Mouse (Mus musculus) lung, adult 18-20 months (tissue): Measurements from ENCODE around the gene Hoxb5.
A peak's percentile ranks its signal among the peaks of the same experiment; 100 is the strongest.

Experiments
- DNase-seq, 2 experiments: peaks; one replicate each; pipeline ENCODE4 v3.0.0; 2022; ENCODE audit warnings: mixed read lengths in 2 of 2

Gene Hoxb5

DNA sequence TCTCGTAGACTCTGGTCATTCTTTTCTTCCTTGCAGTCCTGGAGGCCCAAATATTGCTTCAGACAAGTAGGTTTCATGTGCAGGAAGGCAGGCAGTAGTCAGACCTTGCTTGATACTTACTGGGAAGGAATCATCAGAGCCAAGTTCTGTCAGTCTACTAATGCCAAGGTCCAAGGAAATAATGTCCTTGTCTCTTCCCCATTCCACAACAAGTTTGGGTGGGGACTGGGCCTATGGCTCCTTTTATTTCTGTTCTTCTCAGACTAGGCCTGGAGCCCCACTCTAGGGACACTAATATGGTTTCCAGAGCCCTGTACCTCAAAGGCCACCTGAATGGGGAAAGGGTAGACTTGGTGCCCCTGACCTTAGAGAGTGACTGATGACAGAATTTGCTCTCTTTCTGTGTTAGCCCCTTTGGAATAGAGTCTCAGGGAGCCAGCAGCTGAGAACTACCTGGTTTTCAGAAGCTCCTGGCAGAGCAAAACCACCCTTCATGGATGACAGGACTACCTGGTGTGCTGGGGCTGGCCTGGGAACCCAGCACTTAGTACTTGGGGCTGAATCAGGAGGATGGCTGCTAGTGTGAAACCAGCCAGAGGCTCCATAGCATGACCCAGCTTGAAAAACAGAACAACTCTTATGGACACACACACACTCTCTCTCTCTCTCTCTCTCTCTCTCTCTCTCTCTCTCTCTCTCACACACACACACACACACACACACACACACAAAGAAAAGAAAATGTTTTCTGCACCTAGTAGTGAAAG lies 14.5 kb upstream of the Hoxb5 start:
- DNase-seq: no peak

DNA sequence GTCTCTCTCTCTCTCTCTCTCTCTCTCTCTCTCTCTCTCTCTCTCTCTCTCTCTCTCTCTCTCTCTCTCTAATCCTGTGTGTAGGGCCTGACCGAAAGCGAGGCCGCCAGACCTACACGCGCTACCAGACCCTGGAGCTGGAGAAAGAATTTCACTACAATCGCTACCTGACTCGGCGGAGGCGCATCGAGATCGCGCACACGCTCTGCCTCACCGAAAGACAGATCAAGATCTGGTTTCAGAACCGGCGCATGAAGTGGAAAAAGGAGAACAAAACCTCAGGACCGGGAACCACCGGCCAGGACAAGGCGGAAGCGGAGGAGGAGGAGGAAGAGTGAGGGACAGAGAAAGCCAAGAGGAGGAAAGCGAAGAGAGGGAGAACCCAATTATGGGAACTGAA lies 13.8 kb upstream of the Hoxb5 start:
- no peak for DNase-seq

DNA sequence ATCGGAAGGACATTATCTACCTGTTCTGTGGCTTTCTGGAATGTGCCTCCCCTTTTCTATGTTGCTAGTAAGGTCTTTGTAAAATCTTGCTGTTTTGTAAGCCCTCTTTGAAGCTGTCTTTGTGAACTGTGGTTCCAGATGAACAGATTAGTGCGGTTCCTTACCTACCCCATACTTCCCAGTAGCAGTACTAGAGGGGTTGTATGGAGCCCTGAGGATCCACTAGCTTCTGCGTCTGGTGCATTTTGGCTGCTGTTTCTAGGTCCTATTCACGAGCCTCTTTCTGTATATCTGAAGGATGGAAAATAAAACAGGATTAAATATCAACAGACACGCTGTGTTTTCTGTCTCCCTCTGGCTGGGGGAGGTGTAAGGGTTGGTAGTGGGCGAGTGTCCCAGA lies 13.3 kb upstream of the Hoxb5 start:
- DNase-seq: no peak

DNA sequence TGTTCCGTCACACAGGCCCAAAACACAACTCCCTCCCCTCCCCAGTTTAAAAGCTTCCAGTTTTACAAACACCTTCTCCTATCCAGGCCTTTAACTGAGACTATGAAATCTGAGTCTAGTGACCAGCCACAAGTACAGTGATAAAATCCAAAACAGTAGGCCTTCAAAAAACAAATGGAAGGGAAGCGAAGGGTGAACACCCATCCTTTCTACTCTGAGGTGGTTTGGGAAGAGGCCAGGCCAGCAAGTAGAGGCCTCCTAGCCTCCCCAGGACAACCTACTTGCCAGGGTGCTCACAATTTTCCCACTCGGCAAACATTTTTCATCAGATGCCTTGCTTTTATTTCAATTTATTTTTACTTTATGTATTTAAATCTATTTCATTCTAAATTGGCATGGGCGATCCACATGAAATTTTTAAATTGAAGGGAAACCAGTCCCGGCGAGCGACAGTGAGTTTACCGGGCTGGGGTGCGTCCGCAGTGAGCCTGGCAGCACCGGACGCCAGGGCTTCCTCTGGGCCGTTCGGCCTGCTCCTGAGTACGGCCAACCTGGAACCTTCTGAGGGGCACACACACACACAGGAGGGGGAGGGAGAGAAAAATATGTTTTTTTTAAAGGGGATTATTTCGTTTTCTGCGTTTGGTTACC lies 12.3 kb upstream of the Hoxb5 start:
- no peak for DNase-seq

DNA sequence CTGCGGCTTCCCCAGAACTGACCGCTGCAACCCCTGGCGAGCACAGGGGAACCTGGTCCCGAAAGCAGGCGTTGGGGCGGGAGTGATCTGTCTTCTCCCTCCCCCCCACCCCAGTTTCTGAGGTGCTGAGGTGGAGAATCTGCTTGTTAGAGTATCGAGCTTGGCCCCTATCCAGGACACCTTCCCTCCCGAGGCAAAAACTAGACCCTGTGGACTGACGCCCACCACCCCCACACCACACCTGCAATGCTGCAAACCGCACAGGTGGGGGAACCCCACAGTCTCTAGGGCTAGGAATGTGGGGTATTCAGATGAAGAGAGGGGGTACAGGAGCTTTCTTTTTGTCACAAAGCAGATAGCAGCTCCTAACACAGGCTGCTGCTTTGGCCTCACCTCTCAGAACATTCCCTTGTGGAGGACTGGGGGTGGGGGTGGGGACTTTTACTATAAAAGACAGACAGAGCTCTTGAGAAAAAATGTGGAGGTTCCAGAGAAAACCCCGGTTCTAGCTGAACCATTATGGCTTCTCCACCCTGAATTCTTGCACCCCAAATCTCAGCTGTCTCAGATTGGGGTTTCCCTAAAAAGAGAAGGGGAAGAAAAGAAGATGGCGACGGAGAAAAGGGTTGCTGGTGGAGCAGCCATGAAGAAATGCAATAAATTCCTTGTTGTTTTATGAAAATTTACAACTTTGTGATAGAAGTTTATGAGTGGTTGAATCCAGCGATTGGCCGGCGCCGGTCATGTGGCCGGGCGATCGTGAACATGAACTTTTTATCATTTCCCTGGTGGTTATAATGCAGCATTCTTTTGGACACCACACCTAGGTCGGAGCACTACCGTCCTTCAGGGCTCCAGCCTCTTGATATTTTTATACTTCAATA lies 11.2 kb upstream of the Hoxb5 start, which contains the start of gene Hoxb6:
Gene Hoxb6, plus strand, starts transcription at position 796 of the 884 bp plus-strand sequence.
- DNase-seq: no peak

DNA sequence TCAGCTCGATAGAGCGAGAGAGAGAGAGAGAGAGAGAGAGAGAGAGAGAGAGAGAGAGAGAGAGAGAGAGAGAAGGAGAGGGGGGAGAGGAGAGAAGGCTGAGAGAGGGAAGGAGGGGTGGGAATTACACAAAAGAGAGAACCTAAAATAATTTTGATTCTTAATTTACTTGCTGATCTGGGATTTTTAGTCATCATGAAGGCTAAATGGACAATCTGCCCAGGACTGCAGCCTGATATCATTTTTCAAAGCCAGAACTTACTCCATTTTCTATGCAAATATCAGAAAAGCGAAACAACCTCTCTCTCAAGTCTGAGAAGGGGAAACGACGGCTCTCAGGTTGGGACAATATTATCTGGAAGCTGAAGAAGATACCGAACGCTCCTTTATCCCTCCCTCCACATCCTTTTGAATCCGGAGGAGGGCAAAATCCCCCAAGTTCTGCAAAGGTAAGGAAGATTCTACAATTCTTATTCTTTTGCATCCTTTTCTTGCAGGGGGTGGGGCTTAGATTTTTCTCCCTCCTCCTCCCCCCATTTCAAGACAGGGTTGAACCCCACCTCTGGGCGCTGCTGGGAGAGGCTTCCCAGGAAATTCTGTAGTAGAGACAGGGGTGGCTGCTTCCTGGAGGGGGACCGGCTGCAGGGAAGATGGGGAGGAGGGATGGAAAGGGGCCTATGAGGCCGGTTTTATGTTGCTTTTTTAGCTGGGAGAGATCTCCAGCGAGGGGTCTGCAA lies 10.4 kb upstream of the Hoxb5 start:
- DNase-seq: no peak

DNA sequence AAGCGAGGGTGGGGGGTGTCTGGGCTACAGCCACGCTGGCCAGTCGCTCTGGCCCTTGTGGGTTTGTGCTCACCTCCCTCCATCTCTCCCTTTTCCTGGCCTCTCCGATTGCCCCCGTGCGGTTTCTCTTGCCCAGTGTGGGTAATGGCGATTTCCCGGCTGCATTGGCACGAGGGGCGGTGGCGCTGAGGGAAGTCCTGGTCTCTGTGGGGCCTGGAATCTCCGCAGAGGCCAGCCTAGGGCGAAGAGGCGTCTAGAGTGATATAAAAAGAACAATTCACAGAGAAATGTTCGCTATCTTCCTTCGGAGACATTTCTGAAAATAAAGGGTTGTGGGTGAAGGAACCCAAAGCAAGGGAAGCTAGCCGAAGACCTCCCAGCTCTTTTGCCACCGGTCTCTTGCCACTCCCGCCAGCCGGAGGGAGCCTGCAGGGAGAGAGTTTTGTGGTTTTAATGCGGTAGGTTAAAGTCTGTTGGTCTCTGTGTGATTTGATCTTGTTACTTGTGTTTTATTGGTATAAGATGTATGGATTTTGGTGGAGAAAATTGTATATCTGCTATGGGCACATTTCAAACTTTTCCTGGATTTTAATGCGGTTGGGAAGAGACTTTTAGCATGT lies 9.7 kb upstream of the Hoxb5 start:
- DNase-seq: no peak

DNA sequence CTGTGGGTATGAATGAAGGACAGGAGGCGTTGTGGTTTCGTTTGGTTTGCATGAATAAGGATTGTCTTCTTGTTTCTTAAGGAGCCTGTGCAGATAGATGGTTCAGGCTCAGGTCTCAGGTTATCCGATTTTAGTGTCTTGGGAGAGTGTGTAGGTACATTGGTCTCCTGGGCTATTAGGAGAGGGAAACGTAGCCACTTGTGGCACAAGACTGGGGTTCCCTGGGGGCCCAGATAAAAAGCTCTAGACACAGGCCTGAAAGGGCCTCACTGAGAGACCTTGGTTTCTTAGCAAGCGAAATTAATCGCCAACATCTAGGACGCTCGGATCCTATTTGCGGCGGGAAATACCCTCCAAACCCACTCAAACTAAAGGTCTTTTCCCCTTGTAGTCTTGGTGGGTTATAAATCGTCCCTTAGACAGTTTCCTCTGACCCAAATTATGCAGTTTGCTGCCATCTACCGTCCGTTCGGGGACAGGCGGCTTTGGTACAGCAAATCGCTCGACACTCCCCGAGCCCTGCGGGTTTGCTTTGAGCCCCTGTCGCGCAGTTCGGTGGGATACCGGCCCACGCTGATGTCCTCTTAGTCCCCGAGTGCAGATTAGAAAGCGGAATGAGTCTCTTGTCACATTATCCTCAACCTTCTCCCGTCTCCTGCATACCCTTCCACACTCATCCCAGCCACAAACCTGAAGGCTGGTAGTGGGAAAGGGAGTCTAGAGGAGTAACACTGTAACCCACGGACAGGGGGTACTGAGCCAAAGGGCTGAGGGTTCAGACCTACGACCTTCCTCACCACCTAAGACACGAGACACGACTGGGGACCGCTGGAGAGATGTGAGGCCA lies 8.7 kb upstream of the Hoxb5 start:
- peak; percentile 65 to 76 for DNase-seq

DNA sequence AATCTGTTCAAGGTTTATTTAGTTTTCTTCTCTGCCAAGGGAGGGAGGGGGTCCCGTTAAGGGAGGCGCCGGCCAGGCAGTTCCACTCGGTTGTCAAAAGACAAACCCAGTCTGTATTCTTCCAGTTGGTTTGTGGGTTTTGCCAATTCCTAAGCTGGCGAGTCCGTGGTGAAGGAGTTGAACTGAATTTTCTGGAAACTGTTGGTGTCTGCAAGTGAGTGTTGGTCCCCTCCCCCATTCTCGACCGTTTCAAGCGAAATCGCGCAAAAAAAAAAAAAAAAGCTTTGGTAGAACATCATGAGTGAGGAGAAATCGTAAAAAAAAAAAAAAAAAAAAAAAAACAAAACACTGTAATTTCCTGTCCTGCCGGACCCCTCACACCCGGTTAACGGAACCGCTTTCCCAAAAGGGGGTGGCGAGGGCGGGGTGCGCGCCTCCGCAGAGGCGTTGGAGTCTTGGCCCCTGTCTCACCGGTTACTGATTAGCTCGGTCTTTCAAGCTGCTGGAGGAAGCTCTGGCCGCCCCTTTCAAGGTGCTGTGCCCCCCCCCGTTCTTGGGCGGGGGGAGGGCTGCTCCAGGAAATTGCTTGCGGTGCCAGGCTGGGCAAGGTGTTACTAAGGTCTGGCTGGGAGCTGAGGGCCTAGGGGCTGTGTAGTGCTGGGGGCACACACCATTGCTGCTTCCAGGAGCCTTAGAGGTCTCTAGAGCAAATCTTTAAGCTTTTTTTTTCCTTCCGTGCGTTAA lies 7.9 kb upstream of the Hoxb5 start:
- no peak for DNase-seq

DNA sequence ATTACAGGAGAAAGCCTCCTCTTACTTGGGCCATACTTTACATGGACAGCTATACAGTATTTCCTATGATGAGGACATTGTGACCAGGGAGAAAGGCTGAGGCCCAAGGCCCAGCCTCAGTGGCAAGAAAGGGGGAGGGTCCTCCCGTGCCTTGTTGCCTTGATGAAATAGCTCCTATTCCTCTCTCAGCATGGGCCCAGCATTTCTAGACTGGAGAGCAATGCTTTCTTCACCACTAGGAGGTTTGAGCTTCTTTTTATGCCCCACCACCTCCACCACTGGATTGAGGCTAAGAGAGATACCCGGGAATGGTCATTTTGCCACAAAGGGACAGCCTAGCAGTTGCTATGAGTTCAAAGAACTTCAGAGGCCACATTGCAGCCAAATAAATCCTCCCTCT lies 6.1 kb upstream of the Hoxb5 start:
- no peak for DNase-seq

DNA sequence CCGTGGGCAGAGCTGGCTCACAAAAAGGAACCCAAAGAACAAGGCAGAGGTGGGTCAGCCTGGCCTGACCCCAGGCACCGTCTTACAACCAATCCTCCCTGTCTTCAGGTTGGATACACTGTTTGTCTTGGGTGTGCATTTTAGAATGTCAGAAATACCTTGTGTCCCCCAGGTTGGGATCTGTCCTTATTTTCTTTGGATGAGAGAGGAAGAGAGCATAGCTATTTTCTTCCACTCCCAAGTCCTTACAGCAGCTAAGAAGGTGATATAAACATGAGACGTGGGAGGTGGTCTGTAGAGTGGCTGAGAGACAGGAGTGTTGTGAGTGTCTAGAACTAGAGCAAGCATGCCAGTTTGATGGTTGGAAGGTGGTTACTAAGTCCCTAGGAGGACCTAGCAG lies 5.7 kb upstream of the Hoxb5 start:
- no peak for DNase-seq

DNA sequence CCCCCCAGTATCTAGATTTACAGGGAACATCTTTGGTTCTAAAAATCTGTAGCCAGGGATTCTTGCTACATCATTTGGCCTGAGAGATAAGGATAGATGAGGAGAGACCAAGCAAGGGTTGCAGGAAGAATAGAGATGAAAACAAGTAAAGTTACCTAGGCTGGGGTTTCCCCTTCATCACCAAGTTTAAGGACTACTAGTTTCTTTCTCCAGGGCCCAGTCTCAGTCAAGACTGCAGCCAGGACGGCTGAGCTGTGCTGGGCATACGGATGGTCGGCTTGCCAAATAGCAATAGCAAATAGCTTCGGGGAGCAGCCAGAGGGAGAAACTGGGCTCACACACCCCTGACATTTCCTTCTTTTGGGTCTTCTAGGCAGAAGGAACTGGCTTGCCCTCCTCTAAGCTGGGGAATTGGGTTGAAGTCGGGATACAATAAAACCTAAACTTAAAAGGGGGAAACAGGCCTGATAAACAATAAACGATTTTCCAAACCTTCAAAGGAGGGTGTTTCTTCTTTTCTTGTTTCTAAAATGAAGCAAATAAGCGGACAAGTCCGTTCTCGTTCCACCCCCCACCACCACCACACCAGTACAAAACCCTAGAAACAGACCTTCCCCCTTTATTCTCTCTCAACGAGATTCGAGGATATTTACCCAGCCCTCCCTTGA lies 5.0 kb upstream of the Hoxb5 start:
- DNase-seq: no peak

DNA sequence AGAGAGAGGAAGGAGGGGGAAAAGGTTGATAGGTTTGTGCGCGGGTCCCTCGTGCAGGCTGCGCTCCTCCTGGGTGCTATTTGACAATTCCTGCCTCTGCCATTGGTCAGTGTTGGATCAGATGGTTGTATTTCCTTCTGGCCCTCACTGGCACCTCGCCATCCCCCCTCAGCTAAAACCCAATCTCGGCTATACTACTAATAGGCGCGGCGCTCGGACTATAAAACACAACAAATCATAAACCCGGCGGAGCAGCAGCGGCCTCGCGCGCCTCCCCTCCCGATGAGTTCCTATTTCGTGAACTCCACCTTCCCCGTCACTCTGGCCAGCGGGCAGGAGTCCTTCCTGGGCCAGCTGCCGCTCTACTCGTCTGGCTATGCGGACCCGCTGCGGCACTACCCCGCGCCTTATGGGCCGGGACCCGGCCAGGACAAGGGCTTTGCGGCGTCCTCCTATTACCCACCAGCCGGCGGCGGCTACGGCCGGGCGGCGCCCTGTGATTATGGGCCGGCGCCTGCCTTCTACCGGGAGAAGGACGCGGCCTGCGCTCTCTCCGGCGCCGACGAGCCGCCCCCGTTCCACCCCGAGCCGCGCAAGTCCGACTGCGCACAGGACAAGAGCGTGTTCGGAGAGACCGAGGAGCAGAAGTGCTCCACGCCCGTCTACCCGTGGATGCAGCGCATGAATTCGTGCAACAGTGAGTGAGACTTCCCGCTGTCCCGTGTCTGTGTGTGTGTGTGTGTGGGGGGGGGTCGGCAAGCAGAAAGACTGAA lies 4.1 kb upstream of the Hoxb5 start:
- DNase-seq: peak in 1 of 2 experiments; percentile 30

DNA sequence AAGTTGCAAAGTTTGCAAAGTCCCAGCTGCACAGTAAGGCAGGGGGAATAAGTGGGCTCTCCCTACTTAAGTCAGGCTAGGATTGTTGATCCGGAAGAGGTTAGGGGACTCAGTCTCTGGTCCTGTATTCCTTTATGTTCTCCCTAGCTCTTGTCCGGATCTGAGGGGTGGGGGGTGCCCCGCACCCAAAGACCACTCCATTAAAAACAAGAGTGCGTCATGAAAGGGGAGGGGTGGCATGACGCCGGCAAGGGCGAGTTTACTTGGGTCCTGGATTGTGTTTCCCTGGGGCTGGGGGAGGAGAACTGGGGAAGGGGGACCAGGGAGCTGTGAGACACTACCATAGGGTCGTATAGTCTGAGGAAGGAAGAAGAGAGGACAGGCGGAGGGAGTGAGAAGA lies 3.4 kb upstream of the Hoxb5 start:
- no peak for DNase-seq

DNA sequence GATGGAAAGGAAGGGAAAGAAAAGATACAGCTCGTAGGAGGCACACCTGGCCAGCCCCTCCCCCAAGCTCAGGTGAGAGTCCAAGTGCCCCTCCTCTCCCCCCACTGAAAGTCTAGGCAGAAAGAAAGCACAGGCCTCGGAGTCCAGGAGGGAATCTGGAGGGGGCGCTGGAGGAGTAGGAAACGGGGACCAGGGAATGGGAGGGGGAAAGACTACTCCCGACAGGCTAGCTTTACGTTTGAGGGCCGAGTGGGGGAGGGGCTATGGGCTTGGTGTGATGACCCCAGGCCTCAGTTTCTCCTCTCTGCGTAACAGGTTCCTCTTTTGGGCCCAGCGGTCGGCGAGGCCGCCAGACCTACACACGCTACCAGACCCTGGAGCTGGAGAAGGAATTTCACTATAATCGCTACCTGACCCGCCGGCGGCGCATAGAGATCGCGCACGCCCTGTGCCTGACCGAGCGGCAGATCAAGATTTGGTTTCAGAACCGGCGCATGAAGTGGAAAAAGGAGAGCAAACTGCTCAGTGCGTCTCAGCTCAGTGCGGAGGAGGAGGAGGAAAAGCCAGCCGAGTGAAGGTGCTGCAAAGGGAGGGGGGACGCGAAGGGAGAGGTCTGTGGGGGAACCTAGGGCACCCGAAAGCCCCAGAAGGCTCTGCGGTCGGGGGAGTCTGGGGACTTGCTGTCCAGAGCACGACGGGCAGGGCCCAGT lies 2.6 kb upstream of the Hoxb5 start:
- no peak for DNase-seq

DNA sequence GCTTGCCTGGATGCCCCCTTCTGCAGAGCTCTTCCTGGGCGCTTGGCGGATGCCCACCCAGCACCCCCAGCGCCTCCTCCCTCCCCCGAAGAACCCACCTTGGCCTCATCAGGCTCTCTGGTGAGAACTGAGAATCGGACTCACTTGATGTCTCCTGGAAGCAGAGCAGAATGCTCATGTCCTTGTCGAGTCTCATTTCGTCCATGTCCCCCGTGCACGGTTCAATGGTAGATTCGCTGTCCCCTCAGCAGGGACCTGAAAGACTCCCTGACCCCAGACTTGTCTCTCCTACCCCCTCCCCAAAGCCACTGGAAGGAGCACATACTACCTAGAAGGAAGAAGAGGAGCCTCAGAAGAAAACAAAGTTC lies 2.1 kb upstream of the Hoxb5 start:
- no peak for DNase-seq

DNA sequence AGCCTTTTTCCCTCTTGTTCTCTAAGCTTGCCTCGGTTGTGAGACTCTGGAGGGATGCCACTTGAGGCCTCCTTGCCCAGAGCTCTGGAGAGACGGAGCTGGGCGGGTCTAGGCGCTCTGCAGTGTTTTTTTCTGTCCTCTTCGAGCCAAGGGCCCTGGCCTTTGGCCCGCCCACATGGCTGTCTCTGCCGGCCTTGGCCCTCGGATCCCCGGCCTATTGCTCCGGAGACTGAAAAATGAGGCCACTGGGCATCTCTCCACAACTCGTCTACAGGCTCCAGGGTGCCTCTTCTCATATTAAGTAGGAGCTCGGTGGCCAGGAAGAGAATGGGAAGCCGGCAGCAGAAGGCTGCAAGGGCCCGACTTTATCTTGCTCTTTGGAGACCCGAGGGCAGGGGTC lies 1.3 kb upstream of the Hoxb5 start:
- peak; percentile 70 to 71 for DNase-seq

DNA sequence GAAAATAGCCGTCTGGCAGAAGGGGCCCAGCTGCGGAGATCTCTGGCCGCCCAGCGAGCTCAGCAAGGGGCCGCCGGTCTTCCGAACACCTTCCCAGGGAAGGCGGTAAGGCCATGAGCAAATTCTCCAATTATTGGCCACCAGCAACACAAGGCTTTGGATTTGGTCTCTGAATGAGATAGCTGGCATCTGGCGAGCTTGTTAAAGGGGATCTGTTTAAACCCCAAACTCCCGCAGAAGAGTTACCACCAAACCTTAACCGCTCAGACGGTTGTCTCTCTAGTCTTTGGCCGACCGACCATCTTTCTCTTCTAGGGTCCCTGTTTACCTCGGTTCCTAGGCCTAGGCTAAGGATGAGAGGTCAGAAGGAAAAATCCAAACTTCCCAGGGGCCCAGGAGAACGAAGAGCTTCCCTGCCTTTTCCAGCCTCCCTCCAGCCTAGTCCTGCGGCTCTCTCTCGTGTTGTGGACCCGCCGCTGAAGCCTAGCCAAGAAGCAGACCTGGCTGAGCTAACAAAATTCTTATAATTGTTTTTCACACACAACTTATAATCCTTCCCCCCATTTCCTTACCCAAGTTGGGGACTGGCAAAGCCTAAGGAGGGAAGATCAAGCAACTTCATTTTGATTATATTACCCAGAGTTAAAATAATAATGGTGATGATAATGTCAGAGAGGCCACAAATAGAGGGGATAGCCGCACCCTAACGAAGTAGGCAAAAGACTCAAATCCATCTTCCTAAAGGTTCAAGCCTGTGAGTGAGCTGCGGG lies 570 bp upstream of the Hoxb5 start:
- DNase-seq: no peak
